ENCODE assay signal across 8 mouse cellular contexts in the genomic region with DNA sequence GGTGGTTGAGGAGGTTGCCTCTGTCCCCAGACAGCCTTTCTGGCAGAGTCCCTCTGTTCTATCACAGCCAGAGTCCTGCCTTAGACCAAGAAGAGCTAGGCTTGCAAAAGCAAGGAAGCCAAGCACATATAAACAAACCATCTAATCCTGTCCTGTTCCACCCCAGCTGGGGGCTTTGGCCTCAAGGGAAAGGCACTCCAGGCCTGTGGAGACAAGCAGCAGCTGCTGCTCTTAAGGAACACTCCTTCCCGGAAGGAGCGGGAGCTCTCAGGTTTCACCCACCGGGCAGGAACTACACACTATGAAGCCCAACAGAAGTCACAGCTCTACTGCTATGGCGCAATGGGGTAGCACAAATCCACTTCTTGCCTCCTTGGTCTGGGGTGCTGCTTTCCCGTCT.
A peak's percentile ranks its signal among the peaks of the same experiment; 100 is the strongest.
DNase-seq lines count a peak whose midpoint lies in the region; ATAC-seq and TF ChIP-seq lines count a peak whose summit lies in the region.

No protein-coding gene starts in this region.

- H3K27me3 ChIP-seq in ES-Bruce4 (ENCODE audit: control insufficient read depth, insufficient read depth, low read length, poor library complexity, severe bottlenecking), result no peaks in the 10 kb centered on the region
- no peaks in the 10 kb centered on the region for H3K27me3 ChIP-seq in hindbrain, embryonic 15.5 days

- H3K27ac ChIP-seq in ES-Bruce4 (ENCODE audit: insufficient read depth, low read length), result no peak overlapping the region
- 0 out of 2 replicates have a peak overlapping the region, but pooled peaks have one; percentile 26 for H3K27ac ChIP-seq in hindbrain, embryonic 15.5 days (replicated peaks)

- H3K4me1 ChIP-seq in ES-Bruce4 (ENCODE audit: control insufficient read depth, insufficient read depth, low read length), result peaks cover 4% of the 10 kb centered on the region
- H3K4me1 ChIP-seq in hindbrain, embryonic 15.5 days (replicated peaks), result peaks cover 10% of the 10 kb centered on the region; the same call in 1 of the 2 replicates

- DNase-seq in ZHBTc4 (ENCODE audit: low read depth, low spot score), result peak; percentile 35
- DNase-seq in lung, postnatal 14 days, result peak; percentile 34
- no peak for DNase-seq in right cerebral cortex, postnatal 10 days (ENCODE audit: low spot score in 2 of 2)
- DNase-seq in spleen, postnatal 36 days (ENCODE audit: low spot score in 2 of 2), result no peak
- DNase-seq in right cerebral cortex, postnatal 4 days, result no peak

- H3K9ac ChIP-seq in ES-Bruce4 (ENCODE audit: low read depth, poor library complexity, severe bottlenecking), result no peak overlapping the region
- H3K9ac ChIP-seq in hindbrain, embryonic 15.5 days, result no peak overlapping the region

- no peak for TF ChIP-seq CTCF in ES-Bruce4 (IDR thresholded peaks at IDR 0.05; ENCODE audit: low read depth, low read length)

- no peaks in the 10 kb centered on the region for H3K36me3 ChIP-seq in ES-Bruce4 (ENCODE audit: control insufficient read depth, insufficient read depth, low read length, poor library complexity, severe bottlenecking)
- no peaks in the 10 kb centered on the region for H3K36me3 ChIP-seq in hindbrain, embryonic 15.5 days

- no peak overlapping the region for H3K4me2 ChIP-seq in hindbrain, embryonic 15.5 days

- H3K9me3 ChIP-seq in ES-Bruce4 (replicated peaks; ENCODE audit: control insufficient read depth, insufficient read depth, low read length, poor library complexity, severe bottlenecking), result no peaks in the 10 kb centered on the region
- no peaks in the 10 kb centered on the region for H3K9me3 ChIP-seq in hindbrain, embryonic 15.5 days

- ATAC-seq in hindbrain, embryonic 15.5 days (ENCODE audit: low FRiP score, low read depth), result no peak
- ATAC-seq in erythroid progenitor cell, adult 5-6 weeks (replicated peaks; ENCODE audit: low FRiP score, poor library complexity, severe bottlenecking), result no peak

- no peak overlapping the region for H3K4me3 ChIP-seq in ES-Bruce4 (ENCODE audit: low read depth, low read length)
- no peak overlapping the region for H3K4me3 ChIP-seq in hindbrain, embryonic 15.5 days

- peak; percentile 50; the same call in 1 of the 2 replicates for TF ChIP-seq EP300 in ES-Bruce4 (IDR thresholded peaks at IDR 0.05; ENCODE audit: insufficient read depth, low read depth, low read length)

- WGBS in hindbrain, embryonic 15.5 days, result 60% methylated on average over 5 of the region's 5 CpGs

- no peak for TF ChIP-seq POLR2A in ES-Bruce4 (IDR thresholded peaks at IDR 0.05; ENCODE audit: insufficient read depth, low read length)

Comparison
In these comparisons a context has a peak if more than half of its experiments do, and no peak if none do; other contexts are left out.
1. DNase-seq: peak in ZHBTc4 (single experiment) and lung, postnatal 14 days (single experiment); none in right cerebral cortex, postnatal 10 days (0 of 2), spleen, postnatal 36 days (0 of 2) and right cerebral cortex, postnatal 4 days (single experiment).